ENCODE assay signal across 7 mouse cellular contexts in genomic region chr2:148681461-148681891, GRCm38 (mm10). TPM values are rescaled to one million over a fixed set of nuclear protein-coding genes. Genes with fewer than 3 reads are reported as not detected.
DNase-seq lines count a peak whose midpoint lies in the region; ATAC-seq and TF ChIP-seq lines count a peak whose summit lies in the region.

No protein-coding gene starts in this region.

- no peak for TF ChIP-seq RAD21 in MEL (IDR thresholded peaks at IDR 0.05; ENCODE audit: low read depth, low read length)

- H3K9me3 ChIP-seq in MEL (replicated peaks; ENCODE audit: insufficient read depth, low read length) = no peaks in the 10 kb centered on the region
- no peaks in the 10 kb centered on the region for H3K9me3 ChIP-seq in heart, embryonic 13.5 days
- H3K9me3 ChIP-seq in kidney, embryonic 16.5 days (ENCODE audit: low read length) = no peaks in the 10 kb centered on the region
- H3K9me3 ChIP-seq in lung, embryonic 14.5 days (ENCODE audit: low read depth, low read length) = no peaks in the 10 kb centered on the region

- peaks cover 7% of the 10 kb centered on the region for H3K79me2 ChIP-seq in MEL (ENCODE audit: control insufficient read depth, insufficient read depth, low read length, poor library complexity)

- H3K4me2 ChIP-seq in heart, embryonic 13.5 days = peak overlapping the region; percentile 90
- H3K4me2 ChIP-seq in kidney, embryonic 16.5 days (replicated peaks; ENCODE audit: low read depth, low read length) = peak overlapping the region; percentile 80
- H3K4me2 ChIP-seq in lung, embryonic 14.5 days = peak overlapping the region; percentile 89

- ATAC-seq in erythroblast, adult 5-6 weeks (replicated peaks; ENCODE audit: low FRiP score, poor library complexity, severe bottlenecking) = peak; percentile 71
- ATAC-seq in heart, embryonic 13.5 days (ENCODE audit: extremely low read depth, insufficient number of reproducible peaks, low FRiP score, low TSS enrichment) = peak; percentile 14; the same call in 1 of the 2 replicates
- peak; percentile 56 for ATAC-seq in kidney, embryonic 16.5 days (ENCODE audit: low FRiP score, low TSS enrichment)
- peak; percentile 70 for ATAC-seq in lung, embryonic 14.5 days (ENCODE audit: insufficient read depth)
- peak; percentile 32 for ATAC-seq in neutrophil, adult 5-6 weeks (ENCODE audit: extremely low read depth, insufficient number of reproducible peaks, low FRiP score, poor library complexity, severe bottlenecking)

- TF ChIP-seq POLR2A in MEL (IDR thresholded peaks at IDR 0.05; ENCODE audit: control insufficient read depth in 1 of 2, insufficient read depth in 1 of 2, low read depth in 1 of 2, low read length in 2 of 2, poor library complexity in 1 of 2) = no peak

- H3K4me1 ChIP-seq in MEL (ENCODE audit: control insufficient read depth in 1 of 2, insufficient read depth in 2 of 2, low read length in 2 of 2) = peaks cover 9 to 10% of the 10 kb centered on the region in 2 experiments
- peaks cover 49% of the 10 kb centered on the region for H3K4me1 ChIP-seq in heart, embryonic 13.5 days
- H3K4me1 ChIP-seq in kidney, embryonic 16.5 days (ENCODE audit: insufficient read depth, low read length) = peaks cover 37% of the 10 kb centered on the region
- H3K4me1 ChIP-seq in lung, embryonic 14.5 days (ENCODE audit: insufficient read depth) = 0 out of 2 replicates have a peak, but pooled peaks cover 4% of the 10 kb centered on the region

- peak overlapping the region; percentile 21; the same call in 1 of the 2 replicates for H3K27ac ChIP-seq in MEL (ENCODE audit: control insufficient read depth, low read depth, low read length)
- H3K27ac ChIP-seq in heart, embryonic 13.5 days (replicated peaks) = peak overlapping the region; percentile 97
- peak overlapping the region; percentile 75 for H3K27ac ChIP-seq in kidney, embryonic 16.5 days (ENCODE audit: low read length)
- H3K27ac ChIP-seq in lung, embryonic 14.5 days (ENCODE audit: low read depth) = peak overlapping the region; percentile 65; the same call in 1 of the 2 replicates

- peak; percentile 31 to 49 (median 45); a peak in 5 of 6 replicates for TF ChIP-seq CTCF in MEL (IDR thresholded peaks at IDR 0.05 in 2 of 3, conservative IDR thresholded peaks at IDR 0.05 in 1 of 3; ENCODE audit: control insufficient read depth in 1 of 3, insufficient read depth in 1 of 3, low read depth in 2 of 3, low read length in 3 of 3, poor library complexity in 1 of 3, severe bottlenecking in 1 of 3)
- TF ChIP-seq CTCF in lung, embryonic 14.5 days (IDR thresholded peaks at IDR 0.05; ENCODE audit: low read depth) = peak; percentile 64

- DNase-seq in MEL (ENCODE audit: low read depth, low spot score) = peak; percentile 57
- DNase-seq in adrenal gland, postnatal 25 days = peak; percentile 45
- DNase-seq in lung, embryonic 14.5 days = peak; percentile 67

- TF ChIP-seq EP300 in MEL (IDR thresholded peaks at IDR 0.05; ENCODE audit: low read depth in 1 of 2, low read length in 2 of 2) = no peak

- H3K36me3 ChIP-seq in MEL (ENCODE audit: control insufficient read depth in 1 of 2, insufficient read depth in 2 of 2, low read length in 2 of 2) = peaks cover 4 to 11% of the 10 kb centered on the region in 2 experiments
- peaks cover 37% of the 10 kb centered on the region for H3K36me3 ChIP-seq in heart, embryonic 13.5 days
- peaks cover 26% of the 10 kb centered on the region for H3K36me3 ChIP-seq in kidney, embryonic 16.5 days (ENCODE audit: insufficient read depth, low read length)
- H3K36me3 ChIP-seq in lung, embryonic 14.5 days (ENCODE audit: insufficient read depth) = peaks cover 38% of the 10 kb centered on the region

- 7% methylated on average over 17 of the region's 17 CpGs for WGBS in heart, embryonic 13.5 days
- WGBS in kidney, embryonic 16.5 days = 7% methylated on average over 17 of the region's 17 CpGs
- WGBS in lung, embryonic 14.5 days = 5% methylated on average over 17 of the region's 17 CpGs

- peak overlapping the region; percentile 90 for H3K9ac ChIP-seq in MEL (ENCODE audit: control insufficient read depth, low read depth, low read length, poor library complexity, severe bottlenecking)
- H3K9ac ChIP-seq in heart, embryonic 13.5 days = peak overlapping the region; percentile 95
- H3K9ac ChIP-seq in kidney, embryonic 16.5 days (replicated peaks; ENCODE audit: low read length) = peak overlapping the region; percentile 80
- H3K9ac ChIP-seq in lung, embryonic 14.5 days = peak overlapping the region; percentile 73

- H3K4me3 ChIP-seq in MEL (ENCODE audit: control insufficient read depth in 1 of 2, insufficient read depth in 1 of 2, low read depth in 2 of 2, low read length in 2 of 2) = peak overlapping the region; percentile 95
- H3K4me3 ChIP-seq in heart, embryonic 13.5 days = peak overlapping the region; percentile 88
- peak overlapping the region; percentile 63 for H3K4me3 ChIP-seq in kidney, embryonic 16.5 days (ENCODE audit: low read length)
- peak overlapping the region; percentile 76 for H3K4me3 ChIP-seq in lung, embryonic 14.5 days (ENCODE audit: low read depth, low read length)

- H3K27me3 ChIP-seq in MEL (ENCODE audit: control insufficient read depth in 1 of 2, insufficient read depth in 2 of 2, low read length in 2 of 2) = no peaks in the 10 kb centered on the region
- no peaks in the 10 kb centered on the region for H3K27me3 ChIP-seq in heart, embryonic 13.5 days (replicated peaks)
- no peaks in the 10 kb centered on the region for H3K27me3 ChIP-seq in kidney, embryonic 16.5 days (ENCODE audit: insufficient read depth, low read length)
- H3K27me3 ChIP-seq in lung, embryonic 14.5 days (ENCODE audit: insufficient read depth, low read length) = no peaks in the 10 kb centered on the region

TF ChIP-seq in MEL, 35 proteins besides CTCF, POLR2A, EP300 and RAD21:
- TF ChIP-seq RCOR1 (IDR thresholded peaks at IDR 0.05; ENCODE audit: low read depth, low read length) (no peak), ZKSCAN1 (IDR thresholded peaks at IDR 0.05; ENCODE audit: low read depth, low read length) (no peak), UBTF (IDR thresholded peaks at IDR 0.05; ENCODE audit: borderline replicate concordance, insufficient read depth, low read depth, low read length) (no peak), MEF2A (IDR thresholded peaks at IDR 0.05; ENCODE audit: extremely low read depth, insufficient replicate concordance, low read depth, low read length, poor library complexity, severe bottlenecking) (no peak), USF2 (IDR thresholded peaks at IDR 0.05; ENCODE audit: borderline replicate concordance in 1 of 2, insufficient read depth in 1 of 2, low read depth in 1 of 2, low read length in 2 of 2) (no peak), E2F4 (IDR thresholded peaks at IDR 0.05; ENCODE audit: borderline replicate concordance, low read depth, low read length) (no peak), BHLHE40 (IDR thresholded peaks at IDR 0.05; ENCODE audit: borderline replicate concordance, low read depth, low read length) (no peak), GATA1 (IDR thresholded peaks at IDR 0.05; ENCODE audit: low read depth, low read length) (no peak), MAX (IDR thresholded peaks at IDR 0.05; ENCODE audit: low read length) (no peak), SMC3 (IDR thresholded peaks at IDR 0.05; ENCODE audit: low read depth, low read length) (no peak), ETS1 (IDR thresholded peaks at IDR 0.05; ENCODE audit: low read depth, low read length) (no peak), POLR2AphosphoS5 (IDR thresholded peaks at IDR 0.05; ENCODE audit: borderline replicate concordance, low read depth, low read length) (no peak), CHD1 (IDR thresholded peaks at IDR 0.05; ENCODE audit: low read depth, low read length) (no peak), TCF12 (IDR thresholded peaks at IDR 0.05; ENCODE audit: low read depth, low read length) (no peak)

RNA-seq across cellular contexts. Expression of gene Gzf1, which starts 0.7 kb away (rescaled TPM):
- total RNA-seq in MEL (2012; rRNA removed) = 9.9 and 11.2 TPM in 2 replicates
- polyA plus RNA-seq in MEL (2012; ENCODE audit: insufficient read depth in 1 of 2, insufficient read length in 2 of 2, low read depth in 1 of 2, low replicate concordance in 2 of 2, missing spikeins in 1 of 2) = 10 to 100 TPM in 1 of 2 experiments, not detected in 1; 17.7 TPM
- 28.8 and 36.0 TPM in 2 replicates for total RNA-seq in adrenal gland, postnatal 25 days (2021)
- total RNA-seq in erythroblast, adult 5-6 weeks (2015; ENCODE audit: low replicate concordance) = 3.1 and 5.6 TPM in 2 replicates
- total RNA-seq in erythroblast, adult 5-6 weeks (2017; ENCODE audit: low replicate concordance) = 4.5 and 5.3 TPM in 2 replicates
- 13.1 and 13.2 TPM in 2 replicates for polyA plus RNA-seq in heart, embryonic 13.5 days (2015; fragmentation: Nextera tagmentation; extraction: Ambion mirVana)
- polyA plus RNA-seq in kidney, embryonic 16.5 days (2015; fragmentation: Nextera tagmentation; extraction: Ambion mirVana) = 25.2 and 25.7 TPM in 2 replicates
- polyA plus RNA-seq in lung, embryonic 14.5 days (2014; fragmentation: Nextera tagmentation; extraction: Ambion mirVana) = 21.3 and 21.4 TPM in 2 replicates
- 14.7 and 18.4 TPM in 2 replicates for total RNA-seq in neutrophil, adult 5-6 weeks (2017)

RNA-seq across cellular contexts. Expression of gene Nxt1, which starts 9.1 kb away (rescaled TPM):
- 99.5 and 104 TPM in 2 replicates for total RNA-seq in MEL (2012; rRNA removed)
- 10 to 100 TPM in 1 of 2 experiments, not detected in 1; 70.5 TPM for polyA plus RNA-seq in MEL (2012; ENCODE audit: insufficient read depth in 1 of 2, insufficient read length in 2 of 2, low read depth in 1 of 2, low replicate concordance in 2 of 2, missing spikeins in 1 of 2)
- 22.6 and 25.7 TPM in 2 replicates for total RNA-seq in adrenal gland, postnatal 25 days (2021)
- total RNA-seq in erythroblast, adult 5-6 weeks (2015; ENCODE audit: low replicate concordance) = 10.7 and 19.6 TPM in 2 replicates
- 9.6 and 23.8 TPM in 2 replicates for total RNA-seq in erythroblast, adult 5-6 weeks (2017; ENCODE audit: low replicate concordance)
- polyA plus RNA-seq in heart, embryonic 13.5 days (2015; fragmentation: Nextera tagmentation; extraction: Ambion mirVana) = 50.4 and 55.5 TPM in 2 replicates
- polyA plus RNA-seq in kidney, embryonic 16.5 days (2015; fragmentation: Nextera tagmentation; extraction: Ambion mirVana) = 90.4 and 98.0 TPM in 2 replicates
- 113 and 115 TPM in 2 replicates for polyA plus RNA-seq in lung, embryonic 14.5 days (2014; fragmentation: Nextera tagmentation; extraction: Ambion mirVana)
- 15.1 and 22.9 TPM in 2 replicates for total RNA-seq in neutrophil, adult 5-6 weeks (2017)

RNA-seq across cellular contexts. Expression of gene Napb, which starts 50.8 kb away (rescaled TPM):
- not detected in 2 replicates for total RNA-seq in MEL (2012; rRNA removed)
- polyA plus RNA-seq in MEL (2012; ENCODE audit: insufficient read depth in 1 of 2, insufficient read length in 2 of 2, low read depth in 1 of 2, low replicate concordance in 2 of 2, missing spikeins in 1 of 2) = not detected
- 6.6 and 8.7 TPM in 2 replicates for total RNA-seq in adrenal gland, postnatal 25 days (2021)
- total RNA-seq in erythroblast, adult 5-6 weeks (2015; ENCODE audit: low replicate concordance) = not detected in 2 replicates
- 0.28 TPM in 1 of 2 replicates, not detected in the other for total RNA-seq in erythroblast, adult 5-6 weeks (2017; ENCODE audit: low replicate concordance)
- polyA plus RNA-seq in heart, embryonic 13.5 days (2015; fragmentation: Nextera tagmentation; extraction: Ambion mirVana) = 2.2 and 2.4 TPM in 2 replicates
- 2.5 and 3.3 TPM in 2 replicates for polyA plus RNA-seq in kidney, embryonic 16.5 days (2015; fragmentation: Nextera tagmentation; extraction: Ambion mirVana)
- 2.3 and 2.8 TPM in 2 replicates for polyA plus RNA-seq in lung, embryonic 14.5 days (2014; fragmentation: Nextera tagmentation; extraction: Ambion mirVana)
- 0.12 and 0.25 TPM in 2 replicates for total RNA-seq in neutrophil, adult 5-6 weeks (2017)

Comparison
In these comparisons a context has a peak if more than half of its experiments do, and no peak if none do; other contexts are left out.
1. Peak in every context shown above with its lines: DNase-seq, ATAC-seq, H3K4me3 ChIP-seq and H3K27ac ChIP-seq.
2. H3K27ac ChIP-seq: peak in every context shown above with its lines; median percentile 97 in heart, embryonic 13.5 days; 75 in kidney, embryonic 16.5 days; 65 in lung, embryonic 14.5 days; 21 in MEL.
3. ATAC-seq: peak in every context shown above with its lines; median percentile 71 in erythroblast, adult 5-6 weeks; 70 in lung, embryonic 14.5 days; 56 in kidney, embryonic 16.5 days; 32 in neutrophil, adult 5-6 weeks; 14 in heart, embryonic 13.5 days.